Mouse (Mus musculus) ES-E14 (cell line): ENCODE data around the gene Sppl2b.

ENCODE experiments used
- CHD2 ChIP-seq: IDR thresholded peaks from 2 replicates; pipeline ENCODE4 v1.6.1; 2014; ENCODE audit warnings: mild to moderate bottlenecking, low read depth, low read length, inconsistent platforms
- MAFK ChIP-seq: IDR thresholded peaks from 2 replicates; pipeline ENCODE4 v1.6.1; 2014; ENCODE audit warnings: mild to moderate bottlenecking, low read depth, low read length, inconsistent platforms; ENCODE audit not compliant: insufficient read depth

DNA sequence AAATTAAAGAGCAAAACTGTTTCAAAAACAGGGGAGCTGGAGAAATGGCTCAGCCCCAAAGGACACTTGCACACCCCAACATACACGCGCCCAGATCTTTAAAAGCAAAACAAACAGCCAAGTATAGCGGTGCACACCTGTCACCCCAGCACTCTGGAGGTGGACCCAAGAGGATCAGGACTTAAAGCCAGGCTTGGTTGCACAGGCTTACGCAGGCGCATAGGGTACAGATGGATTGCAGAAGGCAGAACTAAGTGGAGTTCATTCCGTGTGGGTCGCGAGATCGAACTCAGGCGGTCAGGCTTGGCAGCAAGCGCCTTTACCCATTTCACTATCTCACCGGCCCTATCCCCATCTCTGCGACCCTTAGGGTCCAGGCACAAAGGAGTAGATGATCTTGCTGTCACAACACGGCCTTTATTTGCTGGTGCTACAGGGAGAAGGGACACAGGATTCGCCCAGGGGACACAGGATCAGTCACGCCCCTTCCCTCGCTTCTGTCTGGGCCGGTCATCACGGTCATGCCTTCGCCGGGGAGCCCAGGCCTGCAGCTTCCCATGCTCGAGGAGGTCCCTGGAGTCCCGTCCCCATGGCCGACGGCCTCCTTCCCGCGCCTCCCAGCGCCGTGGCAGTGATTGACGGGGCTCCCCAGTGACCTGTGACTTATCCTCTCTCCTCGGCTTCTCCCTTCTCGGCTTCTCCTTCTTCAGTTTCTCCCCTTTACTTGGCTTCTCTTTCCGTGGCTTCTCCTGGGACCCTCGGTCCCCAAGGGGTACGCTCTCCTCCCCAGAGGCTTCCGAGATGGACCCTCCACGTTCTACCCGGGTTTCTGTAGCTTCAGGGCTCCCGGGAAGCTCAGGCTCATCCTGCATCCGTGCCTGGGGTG lies 46.7 kb upstream of the Sppl2b start:
- TF ChIP-seq CHD2 (no peak), MAFK (no peak)
